8 mouse cellular contexts compared by ENCODE assay signal in the genomic region with DNA sequence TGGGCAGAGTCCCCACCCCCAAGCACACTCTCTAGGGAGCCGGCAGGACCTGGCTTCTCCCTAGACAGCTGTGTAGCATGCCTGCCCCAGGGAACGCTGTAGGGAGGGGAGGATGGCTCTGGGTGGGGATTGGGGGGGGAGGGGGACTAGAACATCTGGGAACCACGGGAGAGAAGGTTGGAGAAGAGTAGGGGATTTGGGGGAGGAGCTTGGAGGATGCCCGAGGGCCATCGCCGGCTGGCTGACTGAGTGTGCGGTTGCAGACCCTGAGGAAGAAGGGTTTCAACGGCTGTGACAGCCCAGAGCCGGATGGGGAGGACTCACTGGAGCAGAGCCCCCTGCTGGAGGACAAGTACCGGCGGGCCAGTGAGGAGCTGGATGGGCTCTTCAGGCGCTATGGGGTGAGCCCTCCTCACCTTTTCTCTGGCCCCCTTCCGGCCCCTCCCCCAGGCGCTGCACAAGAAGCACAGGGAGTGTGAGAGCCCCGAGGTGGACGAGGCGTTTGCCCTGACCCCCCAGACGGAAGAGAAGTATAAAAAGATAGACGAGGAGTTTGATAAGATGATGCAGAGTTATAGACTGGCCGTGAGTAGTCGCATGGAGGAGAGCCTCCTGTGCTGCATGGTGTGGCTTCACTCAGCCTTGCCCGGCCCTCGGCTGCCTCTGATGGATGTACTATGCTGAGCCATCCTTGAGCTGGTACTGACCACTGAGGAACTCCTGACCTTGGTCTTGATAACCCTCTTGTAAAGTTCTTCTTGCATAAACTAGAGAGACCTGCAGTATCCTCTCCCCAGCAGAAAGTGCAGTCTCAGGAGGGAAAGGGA. TPM values are rescaled to one million over a fixed set of nuclear protein-coding genes. Genes with fewer than 3 reads are reported as not detected.
DNase-seq lines count a peak whose midpoint lies in the region; ATAC-seq and TF ChIP-seq lines count a peak whose summit lies in the region.

No protein-coding gene starts in this region.

- WGBS in heart, embryonic 12.5 days, result 27% methylated on average over 23 of the region's 23 CpGs
- WGBS in limb, embryonic 12.5 days, result 19% methylated on average over 23 of the region's 23 CpGs
- 16% methylated on average over 23 of the region's 23 CpGs for WGBS in midbrain, embryonic 14.5 days

- H3K36me3 ChIP-seq in heart, embryonic 12.5 days, result peaks cover 80% of the 10 kb centered on the region
- H3K36me3 ChIP-seq in limb, embryonic 12.5 days, result peaks cover 84% of the 10 kb centered on the region
- peaks cover 64% of the 10 kb centered on the region for H3K36me3 ChIP-seq in midbrain, embryonic 14.5 days (ENCODE audit: control insufficient read depth, insufficient read depth, low read length)

- H3K4me3 ChIP-seq in left cerebral cortex, adult 2 months, result no peak overlapping the region
- no peak overlapping the region for H3K4me3 ChIP-seq in heart, embryonic 12.5 days
- H3K4me3 ChIP-seq in limb, embryonic 12.5 days (replicated peaks), result no peak overlapping the region
- no peak overlapping the region for H3K4me3 ChIP-seq in midbrain, embryonic 14.5 days (replicated peaks; ENCODE audit: low read depth, low read length)

- no peaks in the 10 kb centered on the region for H3K27me3 ChIP-seq in heart, embryonic 12.5 days (replicated peaks)
- H3K27me3 ChIP-seq in limb, embryonic 12.5 days, result no peaks in the 10 kb centered on the region
- no peaks in the 10 kb centered on the region for H3K27me3 ChIP-seq in midbrain, embryonic 14.5 days (ENCODE audit: control insufficient read depth, insufficient read depth, low read length)

- no peak for DNase-seq in left cerebral cortex, adult 2 months (ENCODE audit: extremely low spot score in 1 of 2, low spot score in 2 of 2)
- DNase-seq in left cerebral cortex, adult 11 months (ENCODE audit: low spot score), result no peak
- peak; percentile 54 for DNase-seq in brain, adult 2 months (ENCODE audit: low read depth, low spot score)
- DNase-seq in midbrain, embryonic 14.5 days, result peak; percentile 84
- peak; percentile 67 to 78 for DNase-seq in thymus, postnatal 36 days
- DNase-seq in left cerebral cortex, adult 18-20 months (ENCODE audit: low spot score in 2 of 2), result no peak

- H3K4me1 ChIP-seq in heart, embryonic 12.5 days (replicated peaks), result peaks cover 44% of the 10 kb centered on the region
- H3K4me1 ChIP-seq in limb, embryonic 12.5 days (replicated peaks), result peaks cover 7% of the 10 kb centered on the region
- peaks cover 11% of the 10 kb centered on the region; the same call in 1 of the 2 replicates for H3K4me1 ChIP-seq in midbrain, embryonic 14.5 days (ENCODE audit: control insufficient read depth, insufficient read depth, low read length)

- intact Hi-C loops in left cerebral cortex, adult 2 months (cut with DNase I), result loop anchor here (5.0 kb wide), 1 partner anchor 71 kb away; no protein-coding TSS in a partner anchor

- no peak overlapping the region for H3K4me2 ChIP-seq in heart, embryonic 12.5 days
- H3K4me2 ChIP-seq in limb, embryonic 12.5 days, result peak overlapping the region; percentile 32; the same call in 1 of the 2 replicates
- H3K4me2 ChIP-seq in midbrain, embryonic 14.5 days (ENCODE audit: low read length), result no peak overlapping the region

- peak; percentile 58; the same call in 1 of the 2 replicates for ATAC-seq in heart, embryonic 12.5 days (ENCODE audit: insufficient number of reproducible peaks, low FRiP score)
- 0 out of 2 replicates have a peak, but pooled peaks have one; percentile 27 for ATAC-seq in limb, embryonic 12.5 days (ENCODE audit: insufficient number of reproducible peaks, insufficient read depth, low FRiP score, low TSS enrichment, low read depth)
- ATAC-seq in midbrain, embryonic 14.5 days (ENCODE audit: low FRiP score, low TSS enrichment), result peak; percentile 69

- no peak overlapping the region for H3K27ac ChIP-seq in left cerebral cortex, adult 2 months
- H3K27ac ChIP-seq in heart, embryonic 12.5 days (ENCODE audit: poor library complexity, severe bottlenecking), result 0 out of 2 replicates have a peak overlapping the region, but pooled peaks have one; percentile 19
- H3K27ac ChIP-seq in limb, embryonic 12.5 days, result no peak overlapping the region
- H3K27ac ChIP-seq in midbrain, embryonic 14.5 days (replicated peaks; ENCODE audit: low read depth, low read length), result peak overlapping the region; percentile 55; the same call in 1 of the 2 replicates

- TF ChIP-seq CTCF in left cerebral cortex, adult 2 months (IDR thresholded peaks at IDR 0.05), result peak; percentile 62

- H3K9me3 ChIP-seq in heart, embryonic 12.5 days (replicated peaks), result no peaks in the 10 kb centered on the region
- no peaks in the 10 kb centered on the region for H3K9me3 ChIP-seq in limb, embryonic 12.5 days
- no peaks in the 10 kb centered on the region for H3K9me3 ChIP-seq in midbrain, embryonic 14.5 days (ENCODE audit: control insufficient read depth, low read length)

- 0 out of 2 replicates have a peak overlapping the region, but pooled peaks have one; percentile 42 for H3K9ac ChIP-seq in heart, embryonic 12.5 days
- no peak overlapping the region for H3K9ac ChIP-seq in limb, embryonic 12.5 days (replicated peaks)
- no peak overlapping the region for H3K9ac ChIP-seq in midbrain, embryonic 14.5 days (replicated peaks; ENCODE audit: low read length)

RNA-seq across cellular contexts. Expression of a gene that starts 15.8 kb away (rescaled TPM):
- 100 to 1,000 TPM; 223 to 225 TPM for total RNA-seq in left cerebral cortex, adult 2 months (2021)
- polyA plus RNA-seq in heart, embryonic 12.5 days (2016; fragmentation: Nextera tagmentation; extraction: Ambion mirVana), result 53.5 and 56.6 TPM in 2 replicates
- 12.1 and 14.3 TPM in 2 replicates for polyA plus RNA-seq in limb, embryonic 12.5 days (2016; fragmentation: Nextera tagmentation; extraction: Ambion mirVana)
- 22.3 and 23.7 TPM in 2 replicates for polyA plus RNA-seq in midbrain, embryonic 14.5 days (2014; fragmentation: Nextera tagmentation; extraction: Ambion mirVana)
- total RNA-seq in left cerebral cortex, adult 18-20 months (2021), result 100 to 1,000 TPM; 210 to 213 TPM

Comparison
In these comparisons a context has a peak if more than half of its experiments do, and no peak if none do; other contexts are left out.
1. DNase-seq: peak in brain, adult 2 months (single experiment), midbrain, embryonic 14.5 days (single experiment) and thymus, postnatal 36 days (2 of 2); none in left cerebral cortex, adult 2 months (0 of 2), left cerebral cortex, adult 11 months (single experiment) and left cerebral cortex, adult 18-20 months (0 of 2).
2. H3K27ac ChIP-seq: peak in heart, embryonic 12.5 days (single experiment) and midbrain, embryonic 14.5 days (single experiment); none in left cerebral cortex, adult 2 months (single experiment) and limb, embryonic 12.5 days (single experiment).
3. Peak in every context shown above with its lines, with median percentiles within 50 percentile points of each other: ATAC-seq.